Mouse (Mus musculus) gastrocnemius, postnatal 36 days (tissue): Measurements from ENCODE around the gene Ppm1m. TPM values are rescaled to one million over a fixed set of nuclear protein-coding genes. Genes with fewer than 3 reads are reported as not detected.

Experiments used
- microRNA-seq, 2 experiments: library from miRNA; unstranded; fragments of <30 nt; microRNA quantifications; one replicate each; pipeline ENCODE4 v1.2.0; 2021
- total RNA-seq, 2 experiments: library from RNA; stranded (reverse); gene quantifications; 2 replicates each; pipeline ENCODE4 v1.2.3; 2021

Gene Ppm1m
- total RNA-seq, 2 experiments from 2014 or later: 3.0 to 3.3 TPM

Small RNA genes lying within 50 kb of the gene (microRNA-seq; reads per million reads assigned to microRNA genes)
- gene Mir135a-1: 0 reads per million in 2 experiments
- 74,840 to 115,731 reads per million in 2 experiments for gene Mirlet7g

Other genes starting within 250 kb of the Ppm1m start
- gene Col6a5, start 239.1 kb downstream of the Ppm1m start, total RNA-seq: under 1 TPM; 0.13 to 0.35 TPM
- gene Col6a4, start 103.0 kb downstream of the Ppm1m start, total RNA-seq: not detected
- 1 to 10 TPM in 1 of 2 experiments, under 1 TPM in 1; 0.76 to 1.2 TPM for gene Glyctk, start 41.6 kb downstream of the Ppm1m start, total RNA-seq
- gene Wdr82, start 28.8 kb downstream of the Ppm1m start, total RNA-seq: 10 to 100 TPM; 18.4 to 20.3 TPM
- gene Twf2, start 3.4 kb upstream of the Ppm1m start, total RNA-seq: 100 to 1,000 TPM; 113 to 156 TPM
- under 1 TPM; 0.25 to 0.31 TPM for gene Tlr9, start 22.9 kb upstream of the Ppm1m start, total RNA-seq
- 100 to 1,000 TPM; 235 to 282 TPM for gene Alas1, start 48.9 kb upstream of the Ppm1m start, total RNA-seq
- gene Poc1a, start 81.3 kb upstream of the Ppm1m start, total RNA-seq: 1 to 10 TPM; 1.5 to 1.7 TPM
- 10 to 100 TPM; 24.9 to 28.3 TPM for gene Dusp7, start 168.9 kb upstream of the Ppm1m start, total RNA-seq
- gene Rpl29, start 229.7 kb upstream of the Ppm1m start, total RNA-seq: 100 to 1,000 TPM; 218 to 266 TPM
- gene Acy1, start 238.6 kb upstream of the Ppm1m start, total RNA-seq: 10 to 100 TPM in 1 of 2 experiments, 1 to 10 TPM in 1; 9.0 to 12.3 TPM
- 1 to 10 TPM; 3.5 to 4.5 TPM for gene Abhd14b, start 247.7 kb upstream of the Ppm1m start, total RNA-seq
- gene Abhd14a, start 247.9 kb upstream of the Ppm1m start, total RNA-seq: 10 to 100 TPM; 14.6 to 15.7 TPM